Mouse (Mus musculus): ENCODE data around the gene Grk2. TPM values are rescaled to one million over a fixed set of nuclear protein-coding genes. Genes with fewer than 3 reads are reported as not detected.

The Grk2 gene
- polyA plus RNA-seq, 1 experiment, result 515 TPM

DNA sequence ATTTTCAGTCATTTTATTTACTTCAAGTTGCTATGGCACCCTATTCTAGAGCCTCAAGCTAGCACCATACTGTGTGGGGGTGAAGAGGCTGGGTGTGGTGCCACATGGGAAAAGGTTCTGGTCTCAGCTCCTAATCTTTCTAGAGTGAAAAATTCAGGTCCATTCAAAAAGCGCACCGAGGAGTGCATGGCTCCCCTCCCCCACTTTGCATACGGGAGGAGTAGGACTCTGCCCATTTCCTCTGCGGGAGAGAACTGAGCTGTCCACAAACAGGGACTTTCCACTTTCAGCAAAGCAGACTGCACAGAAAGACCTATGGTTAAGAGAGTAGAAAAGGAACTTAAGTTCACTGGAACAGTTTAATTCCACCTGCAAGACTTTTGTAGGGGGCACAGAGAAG is 26.6 kb upstream of the Grk2 start:
- TF ChIP-seq POLR2A (IDR thresholded peaks at IDR 0.05; ENCODE audit: control insufficient read depth, extremely low read depth, insufficient read depth, low read length, poor library complexity) (no peak), CTCF (IDR thresholded peaks at IDR 0.05; ENCODE audit: borderline replicate concordance, control insufficient read depth, extremely low read depth, insufficient read depth, low read length, poor library complexity) (no peak)
- WGBS, result under 1% methylated on average over 4 of the region's 4 CpGs
- Histone ChIP-seq H3K27me3 (ENCODE audit: control insufficient read depth, insufficient read depth, low read length) (no peaks in the 10 kb centered on the region), H3K4me3 (ENCODE audit: control insufficient read depth, insufficient read depth, low read length) (peak overlapping the region; percentile 45), H3K4me1 (replicated peaks; ENCODE audit: control insufficient read depth, insufficient read depth, low read length) (peaks cover 14% of the 10 kb centered on the region), H3K36me3 (ENCODE audit: control insufficient read depth, insufficient read depth, low read length) (peaks cover 32% of the 10 kb centered on the region), H3K27ac (ENCODE audit: control insufficient read depth, insufficient read depth, low read length) (peak overlapping the region; percentile 68)
- DNase-seq, result peak; percentile 60

DNA sequence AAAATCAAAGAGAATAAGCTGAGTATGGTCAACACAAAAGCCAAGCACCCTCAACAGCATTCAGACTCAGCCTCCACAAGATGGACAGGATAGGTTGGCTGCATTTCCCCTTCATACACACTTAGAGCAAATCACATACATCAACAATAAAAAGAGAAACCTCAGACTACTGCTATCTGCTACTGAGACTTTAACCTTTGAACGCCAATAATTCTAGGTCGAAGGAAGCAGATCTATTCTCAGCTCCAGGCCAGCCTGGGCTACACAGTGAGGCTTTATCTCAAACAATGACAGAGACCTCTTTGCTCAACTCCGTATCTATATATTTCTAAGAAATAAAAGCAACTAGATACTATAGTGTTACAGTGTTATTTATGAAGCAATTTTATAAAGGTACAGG is 25.3 kb upstream of the Grk2 start:
- H3K27ac ChIP-seq (ENCODE audit: control insufficient read depth, insufficient read depth, low read length), result no peak overlapping the region
- DNase-seq, result no peak
- H3K36me3 ChIP-seq (ENCODE audit: control insufficient read depth, insufficient read depth, low read length), result peaks cover 46% of the 10 kb centered on the region
- TF ChIP-seq CTCF (IDR thresholded peaks at IDR 0.05; ENCODE audit: borderline replicate concordance, control insufficient read depth, extremely low read depth, insufficient read depth, low read length, poor library complexity), result no peak
- WGBS, result 83% methylated on average over 3 of the region's 3 CpGs
- H3K4me3 ChIP-seq (ENCODE audit: control insufficient read depth, insufficient read depth, low read length), result no peak overlapping the region
- no peaks in the 10 kb centered on the region for H3K27me3 ChIP-seq (ENCODE audit: control insufficient read depth, insufficient read depth, low read length)
- H3K4me1 ChIP-seq (replicated peaks; ENCODE audit: control insufficient read depth, insufficient read depth, low read length), result peaks cover 14% of the 10 kb centered on the region

DNA sequence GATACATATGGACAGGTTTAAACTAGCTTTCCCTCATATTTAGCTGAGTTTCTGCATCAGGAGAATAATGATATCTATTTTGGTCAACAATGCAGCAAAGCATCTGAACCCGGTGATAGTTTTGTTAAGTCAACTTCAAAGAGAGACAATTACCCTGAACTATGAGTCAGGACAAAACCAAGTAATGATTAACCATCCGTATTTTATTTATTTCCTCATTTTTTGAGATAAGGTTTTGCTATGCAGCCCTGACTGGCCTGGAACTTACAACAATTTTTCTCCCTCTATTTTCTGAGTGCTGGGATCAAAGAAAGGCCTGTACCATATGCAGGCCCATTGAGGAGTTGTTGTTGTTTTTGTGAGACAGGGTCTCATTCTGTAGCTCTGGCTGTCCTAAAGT is 24.6 kb upstream of the Grk2 start:
- no peak for DNase-seq
- H3K4me1 ChIP-seq (replicated peaks; ENCODE audit: control insufficient read depth, insufficient read depth, low read length), result peaks cover 14% of the 10 kb centered on the region
- peaks cover 52% of the 10 kb centered on the region for H3K36me3 ChIP-seq (ENCODE audit: control insufficient read depth, insufficient read depth, low read length)
- H3K4me3 ChIP-seq (ENCODE audit: control insufficient read depth, insufficient read depth, low read length), result no peak overlapping the region
- no peaks in the 10 kb centered on the region for H3K27me3 ChIP-seq (ENCODE audit: control insufficient read depth, insufficient read depth, low read length)
- H3K27ac ChIP-seq (ENCODE audit: control insufficient read depth, insufficient read depth, low read length), result no peak overlapping the region
- WGBS, result 83% methylated on average over 2 of the region's 2 CpGs
- TF ChIP-seq POLR2A (IDR thresholded peaks at IDR 0.05; ENCODE audit: control insufficient read depth, extremely low read depth, insufficient read depth, low read length, poor library complexity) (no peak), CTCF (IDR thresholded peaks at IDR 0.05; ENCODE audit: borderline replicate concordance, control insufficient read depth, extremely low read depth, insufficient read depth, low read length, poor library complexity) (no peak)

DNA sequence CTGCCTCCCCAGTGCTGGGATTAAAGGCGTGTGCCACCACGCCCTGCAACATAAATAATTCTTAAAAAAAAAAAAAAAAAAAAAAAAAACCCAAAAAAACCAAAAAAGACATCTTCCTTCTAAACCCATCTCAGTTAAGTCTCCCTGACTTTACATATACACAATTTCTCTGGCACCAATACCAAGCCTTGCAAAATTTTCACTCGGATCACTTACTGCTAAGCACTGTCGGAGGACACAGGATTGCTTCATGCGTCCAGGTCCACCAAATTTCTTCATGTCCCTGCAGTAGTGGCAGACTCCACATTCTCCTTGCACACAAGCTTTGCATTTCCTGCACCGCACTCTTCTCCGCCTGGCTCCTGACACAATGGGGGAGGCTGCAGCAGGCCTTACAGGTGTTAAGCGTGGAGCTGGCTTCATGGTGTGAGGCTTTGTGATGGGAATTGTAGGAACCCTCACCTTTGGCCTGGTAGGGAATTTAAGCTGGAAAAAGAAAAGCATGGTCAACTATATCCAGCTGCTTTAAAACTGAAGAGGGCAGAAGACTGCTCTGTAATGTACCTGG is 22.8 kb upstream of the Grk2 start:
- 97% methylated on average over 8 of the region's 8 CpGs for WGBS
- H3K36me3 ChIP-seq (ENCODE audit: control insufficient read depth, insufficient read depth, low read length), result peaks cover 70% of the 10 kb centered on the region
- no peaks in the 10 kb centered on the region for H3K27me3 ChIP-seq (ENCODE audit: control insufficient read depth, insufficient read depth, low read length)
- H3K4me3 ChIP-seq (ENCODE audit: control insufficient read depth, insufficient read depth, low read length), result no peak overlapping the region
- H3K27ac ChIP-seq (ENCODE audit: control insufficient read depth, insufficient read depth, low read length), result no peak overlapping the region
- peaks cover 9% of the 10 kb centered on the region for H3K4me1 ChIP-seq (replicated peaks; ENCODE audit: control insufficient read depth, insufficient read depth, low read length)
- DNase-seq, result no peak
- TF ChIP-seq POLR2A (IDR thresholded peaks at IDR 0.05; ENCODE audit: control insufficient read depth, extremely low read depth, insufficient read depth, low read length, poor library complexity) (no peak), CTCF (IDR thresholded peaks at IDR 0.05; ENCODE audit: borderline replicate concordance, control insufficient read depth, extremely low read depth, insufficient read depth, low read length, poor library complexity) (no peak)

DNA sequence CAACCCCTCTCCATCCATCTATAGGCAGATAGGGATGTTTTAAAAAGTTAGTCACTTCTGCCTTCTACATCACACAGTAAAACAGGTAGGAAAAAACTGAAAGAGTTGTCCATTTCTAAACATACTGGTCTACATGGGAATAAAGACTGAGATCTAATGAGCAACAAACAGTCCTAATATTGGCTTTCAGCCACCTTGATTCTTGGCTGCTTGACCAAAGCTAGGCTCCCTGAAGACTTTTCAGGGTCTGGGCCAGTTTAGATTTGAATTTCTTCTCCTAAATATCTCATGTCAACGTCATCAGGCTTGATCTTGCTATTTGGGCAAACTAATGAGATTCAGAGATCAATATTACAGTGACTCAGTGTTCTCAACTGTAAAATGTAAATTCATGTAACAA is 20.9 kb upstream of the Grk2 start:
- TF ChIP-seq POLR2A (IDR thresholded peaks at IDR 0.05; ENCODE audit: control insufficient read depth, extremely low read depth, insufficient read depth, low read length, poor library complexity), result no peak
- no peak for DNase-seq
- Histone ChIP-seq H3K36me3 (ENCODE audit: control insufficient read depth, insufficient read depth, low read length) (peaks cover 87% of the 10 kb centered on the region), H3K27me3 (ENCODE audit: control insufficient read depth, insufficient read depth, low read length) (no peaks in the 10 kb centered on the region), H3K4me1 (replicated peaks; ENCODE audit: control insufficient read depth, insufficient read depth, low read length) (no peaks in the 10 kb centered on the region), H3K4me3 (ENCODE audit: control insufficient read depth, insufficient read depth, low read length) (no peak overlapping the region), H3K27ac (ENCODE audit: control insufficient read depth, insufficient read depth, low read length) (no peak overlapping the region)
- 96% methylated on average over 1 of the region's 1 CpGs for whole genome bisulfite sequencing

DNA sequence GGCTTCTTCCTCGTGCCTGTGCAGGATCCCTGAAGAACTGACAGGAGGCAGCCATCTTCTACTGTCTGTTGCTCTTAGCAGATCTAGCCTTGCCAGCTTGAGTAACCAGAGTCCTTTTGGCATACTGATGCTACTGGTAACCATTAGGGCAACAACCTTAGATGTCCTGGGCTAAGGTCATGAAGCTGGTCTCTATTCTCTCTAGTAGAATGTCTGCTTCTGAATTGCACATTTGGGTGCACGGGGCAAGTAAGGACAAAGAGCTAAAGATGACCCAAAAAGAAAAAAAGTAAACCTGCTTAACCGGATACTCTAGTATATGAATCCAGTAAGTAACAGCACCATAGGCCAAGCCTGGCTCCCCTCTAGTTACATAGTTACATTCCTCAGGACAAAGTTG is 20.1 kb upstream of the Grk2 start:
- no peaks in the 10 kb centered on the region for H3K27me3 ChIP-seq (ENCODE audit: control insufficient read depth, insufficient read depth, low read length)
- H3K27ac ChIP-seq (ENCODE audit: control insufficient read depth, insufficient read depth, low read length), result no peak overlapping the region
- no peak for TF ChIP-seq CTCF (IDR thresholded peaks at IDR 0.05; ENCODE audit: borderline replicate concordance, control insufficient read depth, extremely low read depth, insufficient read depth, low read length, poor library complexity)
- no peak for DNase-seq
- 96% methylated on average over 3 of the region's 3 CpGs for WGBS
- no peak overlapping the region for H3K4me3 ChIP-seq (ENCODE audit: control insufficient read depth, insufficient read depth, low read length)
- no peaks in the 10 kb centered on the region for H3K4me1 ChIP-seq (replicated peaks; ENCODE audit: control insufficient read depth, insufficient read depth, low read length)
- H3K36me3 ChIP-seq (ENCODE audit: control insufficient read depth, insufficient read depth, low read length), result peaks cover 93% of the 10 kb centered on the region

DNA sequence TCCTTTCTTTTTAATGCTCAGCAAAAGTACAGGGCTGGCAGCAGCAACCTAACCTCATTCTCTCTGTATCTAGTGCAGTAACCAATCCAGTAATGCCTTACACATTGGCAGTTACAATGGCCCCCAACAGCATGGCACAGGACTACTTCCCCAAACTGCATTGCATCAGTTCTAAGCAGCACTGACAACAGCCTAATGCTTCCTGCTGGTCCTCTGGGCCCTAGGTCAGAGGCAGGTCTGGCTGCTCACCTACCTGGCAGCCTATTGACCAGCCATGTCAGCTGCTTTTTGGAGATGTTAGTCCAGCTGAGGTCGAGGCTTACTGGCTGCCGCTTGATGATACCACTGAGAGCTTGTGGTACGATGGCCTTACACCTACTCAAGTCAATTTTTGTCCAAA is 16.1 kb upstream of the Grk2 start:
- no peak overlapping the region for H3K27ac ChIP-seq (ENCODE audit: control insufficient read depth, insufficient read depth, low read length)
- 91% methylated on average over 3 of the region's 3 CpGs for WGBS
- no peak overlapping the region for H3K4me3 ChIP-seq (ENCODE audit: control insufficient read depth, insufficient read depth, low read length)
- H3K27me3 ChIP-seq (ENCODE audit: control insufficient read depth, insufficient read depth, low read length), result no peaks in the 10 kb centered on the region
- no peaks in the 10 kb centered on the region for H3K4me1 ChIP-seq (replicated peaks; ENCODE audit: control insufficient read depth, insufficient read depth, low read length)
- no peak for DNase-seq
- no peak for TF ChIP-seq POLR2A (IDR thresholded peaks at IDR 0.05; ENCODE audit: control insufficient read depth, extremely low read depth, insufficient read depth, low read length, poor library complexity)
- TF ChIP-seq CTCF (IDR thresholded peaks at IDR 0.05; ENCODE audit: borderline replicate concordance, control insufficient read depth, extremely low read depth, insufficient read depth, low read length, poor library complexity), result no peak
- H3K36me3 ChIP-seq (ENCODE audit: control insufficient read depth, insufficient read depth, low read length), result peaks cover 98% of the 10 kb centered on the region

Measured in thymus, adult 2 months (tissue).